Mouse (Mus musculus) fibroblast of lung, adult 2 months (primary cell): ENCODE data around the gene Dnph1.

Experiments used
- DNase-seq: peaks from one replicate; pipeline ENCODE4 v3.0.0-alpha.2; 2011; ENCODE audit warnings: low read depth

Dnph1 gene

DNA sequence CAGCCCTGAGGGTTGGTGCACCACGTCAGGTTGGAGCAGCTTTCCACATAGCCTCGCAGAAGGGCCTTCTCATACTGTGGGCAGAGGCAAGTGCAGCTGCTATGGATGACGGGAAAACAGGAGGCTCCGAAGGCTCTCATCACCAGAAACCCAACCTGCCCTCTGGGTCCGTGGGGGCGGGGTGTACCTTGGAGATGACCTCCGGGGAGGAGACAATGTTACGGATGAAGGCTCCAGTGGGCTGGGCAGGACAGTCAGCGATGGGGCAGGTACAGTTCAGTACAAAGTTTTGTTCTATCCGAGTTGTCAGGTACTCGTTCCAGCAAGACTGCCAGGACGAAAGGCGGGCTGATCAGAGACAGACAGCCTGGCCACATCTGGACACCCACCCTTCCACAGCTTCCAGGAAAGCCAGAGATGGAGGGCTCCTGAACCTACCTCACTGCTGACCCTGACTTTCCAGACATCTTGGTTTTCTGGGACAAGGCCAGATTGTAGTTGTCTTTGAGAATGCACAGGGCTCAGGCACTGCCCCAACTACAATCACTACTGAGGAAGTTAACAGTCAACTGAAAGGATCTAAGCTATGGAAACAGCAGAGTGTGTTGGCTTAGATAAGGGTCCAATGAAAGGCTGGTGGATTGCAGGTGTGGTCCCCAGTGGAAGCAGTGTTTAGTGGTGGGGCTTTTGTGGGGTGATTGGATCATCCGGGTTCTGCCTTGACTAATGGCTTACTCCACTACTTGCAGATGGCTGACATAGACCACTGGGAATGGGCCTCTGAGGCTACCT, 7.5 kb downstream of the Dnph1 start:
- no peak for DNase-seq

DNA sequence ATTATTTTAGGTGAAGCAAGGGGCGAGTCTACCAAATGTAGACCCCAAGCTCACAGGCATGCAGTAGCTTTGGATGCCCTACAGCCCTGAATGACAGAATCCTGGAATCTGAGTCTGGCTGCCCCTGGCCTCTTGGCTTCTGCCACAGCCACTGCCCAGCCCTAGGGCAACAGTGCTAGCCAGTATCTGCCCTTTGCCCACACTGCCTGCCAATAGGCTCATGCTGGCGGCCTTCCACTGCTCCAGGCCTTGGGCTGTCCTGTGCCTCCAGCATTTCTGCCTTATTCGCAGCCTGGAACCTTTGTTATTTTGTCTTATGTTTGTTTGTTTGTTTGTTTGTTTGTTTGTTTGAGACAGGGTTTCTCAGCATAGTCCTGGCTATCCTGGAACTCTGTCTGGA, 9.1 kb downstream of the Dnph1 start:
- no peak for DNase-seq

DNA sequence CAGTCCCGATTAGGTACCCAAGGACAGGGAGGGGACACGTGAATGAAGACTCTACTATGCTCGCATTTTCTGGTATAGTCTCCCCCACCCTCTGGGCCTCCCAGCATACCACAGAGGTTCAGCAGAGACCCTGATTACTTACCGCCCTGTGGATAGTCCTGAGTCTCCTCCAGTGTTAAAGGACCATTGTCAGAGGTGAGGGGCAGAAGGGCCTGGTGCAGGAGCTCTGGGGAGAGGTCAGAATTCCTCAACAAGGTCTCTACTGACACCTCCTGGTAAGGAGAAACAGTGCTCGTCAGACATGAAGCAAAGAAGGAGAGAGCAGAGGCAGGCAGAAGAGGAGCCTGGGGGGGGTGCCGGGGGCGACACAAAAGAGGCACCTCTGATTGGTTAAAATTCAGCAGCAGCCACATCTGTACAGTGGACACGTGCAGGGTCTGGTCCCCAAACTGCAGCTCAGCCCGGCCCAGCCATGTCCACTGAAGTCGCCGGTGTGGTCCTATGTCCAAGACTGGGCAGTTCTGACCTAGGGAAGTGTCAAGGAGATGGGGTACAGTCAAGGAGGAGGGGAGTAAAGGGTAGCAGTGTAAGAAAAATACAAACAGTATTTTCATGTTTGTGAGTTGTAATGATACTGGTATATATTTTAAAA, 14.7 kb downstream of the Dnph1 start:
- no peak for DNase-seq

DNA sequence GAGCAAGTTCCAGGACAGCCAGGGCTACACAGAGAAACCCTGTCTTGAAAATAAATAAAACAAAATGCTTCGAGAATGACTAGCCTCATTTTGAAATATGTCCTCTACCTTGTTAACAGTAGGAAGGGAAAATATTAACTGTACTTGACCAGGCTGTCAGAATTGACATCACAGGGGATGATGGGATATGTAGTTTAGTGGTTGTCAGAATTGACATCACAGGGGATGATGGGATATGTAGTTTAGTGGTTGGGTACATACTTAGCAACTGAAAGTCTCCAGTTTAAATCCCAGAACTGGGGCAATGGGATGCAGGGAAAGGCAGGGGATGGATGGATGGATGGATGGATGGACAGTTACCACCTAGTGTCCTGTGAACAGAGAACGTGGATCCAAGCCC, 16.8 kb downstream of the Dnph1 start:
- no peak for DNase-seq

DNA sequence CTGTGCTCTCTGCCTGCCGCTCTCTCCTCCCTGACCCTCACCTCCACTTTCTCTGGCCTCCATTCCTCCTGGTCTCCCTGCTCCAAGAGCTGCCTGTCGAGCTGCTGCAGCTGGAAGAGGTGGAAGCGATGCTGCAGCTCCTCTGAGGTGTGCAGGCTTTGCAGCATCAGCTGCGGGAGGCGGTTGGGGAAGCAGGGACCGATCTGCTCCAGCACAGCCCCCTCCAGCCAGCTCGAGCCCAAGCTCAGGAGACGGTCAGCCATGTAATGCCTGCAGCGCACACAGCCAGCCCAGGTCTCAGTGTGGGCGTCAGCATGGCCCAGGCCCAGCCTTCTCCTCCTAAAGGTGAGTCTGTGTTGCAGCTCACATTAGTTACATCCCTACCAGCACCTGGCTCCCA, 23.5 kb downstream of the Dnph1 start:
- no peak for DNase-seq

DNA sequence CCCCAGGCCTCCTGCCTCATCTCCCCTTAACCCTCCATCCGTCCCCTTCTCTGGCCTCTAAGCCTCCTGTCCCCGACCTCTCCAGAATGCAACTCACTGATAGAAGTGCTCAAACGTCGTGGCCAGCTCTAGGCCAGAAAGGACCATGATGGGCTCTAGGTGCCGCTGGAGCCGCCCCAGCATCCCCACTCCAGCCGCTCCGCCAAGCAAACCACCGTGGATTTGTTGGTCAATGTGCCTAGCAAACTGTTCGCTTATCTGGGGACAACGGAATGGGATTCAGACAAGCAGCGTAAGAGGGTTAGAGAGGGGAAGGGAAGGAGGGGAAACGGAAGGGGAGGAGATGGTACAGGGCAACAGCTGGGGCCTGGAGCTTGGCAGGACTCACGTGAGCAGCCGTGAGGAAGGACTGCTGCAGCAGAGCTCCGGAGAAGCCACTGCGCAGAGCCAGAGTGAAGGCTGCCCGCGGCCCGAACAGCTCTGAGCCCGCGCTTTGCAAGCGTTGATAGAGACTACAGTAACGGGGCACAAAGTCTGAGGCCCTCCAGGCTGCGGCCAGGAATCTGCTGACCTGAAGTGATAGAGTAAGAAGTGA, 24.0 kb downstream of the Dnph1 start:
- no peak for DNase-seq

DNA sequence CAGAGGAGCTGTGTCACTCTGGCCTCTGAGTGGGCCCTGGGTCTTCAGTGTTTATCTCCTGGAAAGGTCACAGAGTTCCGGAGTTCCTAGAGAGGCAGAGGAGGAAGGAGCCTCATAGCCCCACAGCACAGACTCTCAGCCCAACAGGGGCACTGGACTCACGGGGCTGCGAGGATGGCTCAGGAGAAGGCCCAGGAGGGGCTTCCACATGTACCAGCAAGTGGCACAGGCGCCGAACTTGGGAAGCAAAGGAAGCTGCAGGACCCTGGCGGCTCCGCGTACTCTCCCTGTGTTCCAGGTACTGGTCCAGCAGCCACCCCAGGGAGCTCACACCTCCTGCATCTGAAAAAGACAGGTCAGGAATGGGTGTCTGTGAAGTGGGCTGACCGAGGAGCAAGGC, 24.7 kb downstream of the Dnph1 start:
- DNase-seq, result no peak

DNA sequence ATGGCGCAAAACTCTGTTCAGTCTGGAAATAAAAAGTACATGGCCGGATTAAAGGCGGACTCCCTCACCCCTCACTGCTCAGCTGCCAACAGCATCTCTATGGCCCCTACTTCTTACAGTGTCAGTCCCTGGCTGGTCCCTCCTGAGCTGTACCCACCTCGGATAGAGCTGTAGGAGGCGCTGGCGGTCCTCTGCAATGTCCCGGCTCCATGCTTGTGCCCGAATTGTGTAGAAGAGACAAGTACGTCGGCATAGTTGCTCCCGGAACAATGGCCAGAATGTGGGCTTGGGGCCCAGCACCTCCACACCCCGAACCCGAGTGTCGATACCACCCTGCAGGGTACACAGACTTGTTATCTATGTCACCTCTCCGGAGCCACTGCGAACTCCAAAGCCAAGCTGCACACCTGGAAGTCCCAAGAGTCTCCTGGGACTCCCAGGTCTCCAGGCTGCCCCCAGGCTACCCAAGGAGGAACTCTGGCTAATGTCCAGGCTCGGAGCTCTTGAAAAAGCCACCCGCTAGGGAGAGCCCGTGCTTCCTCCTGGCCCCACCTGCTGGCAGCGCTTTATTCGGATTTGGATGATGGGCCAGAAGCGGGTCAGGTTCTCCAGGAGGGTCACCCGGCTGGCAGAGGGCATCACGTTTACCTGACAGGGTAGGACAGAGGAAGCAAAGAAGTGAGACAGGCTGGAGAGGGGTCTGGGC, 25.6 kb downstream of the Dnph1 start:
- DNase-seq, result no peak

DNA sequence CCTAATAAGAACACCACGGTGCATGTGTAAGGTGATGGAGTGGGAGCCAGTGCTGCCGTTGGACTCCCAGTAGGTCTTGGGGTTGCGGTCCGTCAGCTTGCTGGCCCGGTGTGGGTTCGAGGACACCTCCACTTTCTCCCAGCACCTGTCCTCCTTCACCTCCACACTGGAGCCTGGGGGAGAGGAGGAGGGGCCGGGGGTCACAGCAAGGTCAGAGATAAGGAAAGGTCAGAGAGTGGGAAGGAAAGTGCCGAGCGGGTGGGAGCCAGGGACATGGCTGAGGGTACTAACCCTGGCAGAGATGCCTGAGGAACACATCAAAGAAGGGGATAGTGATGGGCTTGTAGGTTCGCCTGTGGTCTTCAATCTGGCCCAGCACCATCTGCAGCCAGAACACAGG, 28.6 kb downstream of the Dnph1 start:
- no peak for DNase-seq

DNA sequence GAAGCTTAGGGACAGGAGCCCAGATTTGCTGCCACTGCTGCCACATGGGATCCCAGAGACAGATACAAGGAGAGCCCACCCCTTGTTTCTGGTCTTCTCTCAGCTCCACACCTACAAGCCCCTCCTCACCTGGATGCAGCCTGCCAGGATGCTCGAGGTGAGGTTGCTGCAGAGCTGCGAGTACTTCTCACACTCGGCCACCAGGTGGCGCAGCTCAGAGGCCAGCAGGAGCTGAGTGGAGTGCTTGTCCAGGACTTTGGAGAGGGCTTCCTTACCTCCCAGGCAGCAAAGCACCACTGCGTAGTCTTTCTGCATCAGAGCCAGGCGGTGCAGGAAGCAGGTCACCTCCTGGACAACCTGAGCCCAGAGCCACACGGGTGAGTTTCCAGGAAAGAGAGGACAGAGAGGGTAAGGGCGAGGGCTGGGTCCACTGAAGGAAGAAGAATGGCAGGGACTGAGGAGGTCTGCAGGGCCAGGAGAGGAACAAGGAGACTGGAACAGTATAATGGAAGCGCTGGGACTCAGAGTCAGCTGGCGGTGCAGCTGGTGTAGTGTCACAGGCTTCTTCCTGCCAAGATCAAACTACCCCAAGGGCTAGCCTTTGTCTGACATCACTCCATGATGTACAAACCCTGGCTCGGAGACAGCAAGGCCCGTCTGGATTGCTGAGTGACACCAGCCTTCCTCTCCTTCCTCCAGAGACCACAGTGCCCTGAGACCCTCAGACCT, 29.2 kb downstream of the Dnph1 start:
- peak; percentile 19 for DNase-seq

DNA sequence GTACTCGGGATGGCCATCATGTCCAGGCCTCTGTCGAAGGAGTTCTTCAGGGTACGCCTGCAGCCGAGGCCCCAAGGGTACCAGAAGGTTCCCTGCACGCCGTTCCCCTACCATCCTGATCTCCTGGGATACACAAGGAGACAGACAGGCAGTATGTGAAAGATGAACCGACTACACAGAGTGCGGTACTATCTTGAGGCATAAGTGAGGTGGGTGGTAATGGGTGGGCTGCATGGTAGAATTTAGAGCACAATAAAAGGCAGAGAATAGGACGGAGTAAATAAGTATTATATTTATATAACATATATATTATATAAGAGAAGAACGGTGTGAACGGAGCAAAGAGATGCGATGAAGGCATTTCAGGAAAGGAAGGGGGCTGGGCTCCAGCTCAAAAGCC, 47.1 kb downstream of the Dnph1 start:
- no peak for DNase-seq

DNA sequence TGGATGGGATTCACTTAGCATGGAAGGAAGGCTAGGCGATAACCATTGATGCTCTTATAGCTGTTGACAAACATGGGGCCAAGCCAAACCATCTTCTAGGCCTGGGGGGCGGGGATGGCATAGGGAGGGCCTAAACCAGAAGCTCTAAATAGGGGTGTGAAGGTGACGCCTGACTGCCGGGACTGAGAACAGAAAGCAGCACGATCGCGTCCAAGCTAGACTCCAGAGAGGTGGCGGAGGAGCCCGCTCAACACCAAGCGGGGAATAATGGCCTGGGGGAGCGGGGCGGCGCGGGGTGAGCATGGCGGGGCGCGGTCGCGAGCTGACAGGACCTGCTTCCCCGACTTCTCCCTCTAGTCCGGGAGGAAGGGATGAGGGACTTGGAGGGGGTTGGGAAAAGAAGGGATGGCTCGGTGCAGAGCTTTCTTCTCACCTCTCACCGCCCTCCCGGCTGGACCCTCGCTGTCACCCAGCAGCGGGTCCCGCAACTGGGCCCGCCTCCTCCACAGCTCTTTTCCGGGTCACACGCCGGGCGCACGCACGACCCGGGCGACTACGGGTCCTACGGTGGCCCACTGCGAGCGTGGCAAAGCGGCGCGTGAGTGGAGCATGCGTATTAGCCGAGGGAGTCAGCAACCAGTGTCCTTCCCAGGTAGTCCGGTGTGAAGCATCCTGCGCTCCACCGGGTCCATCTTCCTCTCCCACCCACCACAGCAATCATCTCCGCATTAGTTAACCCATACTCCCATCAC, 49.5 kb downstream of the Dnph1 start, which contains the start of gene Cul9:
Gene Cul9 (minus strand): TSS at position 576 of the 752 bp plus-strand sequence.
- DNase-seq, result no peak

DNA sequence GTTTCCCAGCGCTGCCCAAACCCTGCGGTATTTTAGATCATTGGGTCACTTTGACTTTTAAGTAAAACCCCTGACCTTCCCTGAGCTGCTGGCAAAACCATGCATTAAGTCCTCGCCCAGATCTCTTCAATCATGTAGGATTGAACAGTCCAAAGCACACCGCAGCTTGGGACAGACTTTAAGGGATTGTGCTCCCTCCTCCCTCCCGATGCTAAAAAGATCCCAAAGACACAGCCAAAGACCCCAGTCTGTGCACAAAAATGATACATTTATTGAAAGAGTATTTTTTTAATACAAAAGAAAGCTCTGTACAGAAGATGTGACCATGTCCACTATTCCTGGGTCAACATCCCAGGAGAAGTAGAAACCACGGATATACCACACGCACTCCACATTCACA, 50.1 kb downstream of the Dnph1 start:
- no peak for DNase-seq

DNA sequence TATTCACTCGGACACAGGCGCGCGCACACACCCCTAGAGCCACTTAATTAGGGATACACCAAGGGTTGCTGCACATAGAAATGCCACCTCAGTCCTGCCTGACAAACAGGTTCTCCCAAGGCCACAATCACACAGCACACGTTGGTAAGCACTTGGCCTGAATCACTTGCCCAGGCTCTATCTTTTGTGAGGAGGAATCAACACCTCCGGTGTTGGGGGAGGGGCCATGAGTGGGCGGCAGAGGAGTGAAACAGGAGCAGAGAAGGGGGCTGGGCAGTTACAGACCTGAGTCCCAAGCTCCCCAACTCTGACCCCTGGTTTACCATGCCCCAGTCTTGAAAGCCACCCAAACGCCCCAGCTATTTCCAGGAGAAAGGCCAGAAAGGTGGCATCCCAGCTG, 50.5 kb downstream of the Dnph1 start:
- no peak for DNase-seq

DNA sequence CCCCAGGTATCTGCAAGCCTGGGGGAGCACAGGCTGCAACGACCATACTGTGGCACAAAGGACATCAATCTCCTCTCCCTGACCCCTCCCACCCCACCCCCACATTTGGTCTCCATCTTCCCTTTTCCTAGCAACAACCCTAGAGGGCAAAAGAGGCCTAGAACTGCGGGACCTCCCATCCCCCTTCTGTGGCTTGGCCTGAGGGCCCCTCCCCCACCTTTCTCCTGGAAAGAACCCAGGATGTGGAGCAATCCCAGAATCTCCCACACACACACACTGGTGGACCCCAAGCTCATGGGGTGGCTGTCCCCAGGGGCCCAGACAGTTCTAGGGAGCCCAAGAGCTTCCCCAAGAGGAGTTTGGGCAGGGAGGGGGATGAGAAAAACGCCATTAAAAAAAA, 51.4 kb downstream of the Dnph1 start:
- DNase-seq, result no peak

DNA sequence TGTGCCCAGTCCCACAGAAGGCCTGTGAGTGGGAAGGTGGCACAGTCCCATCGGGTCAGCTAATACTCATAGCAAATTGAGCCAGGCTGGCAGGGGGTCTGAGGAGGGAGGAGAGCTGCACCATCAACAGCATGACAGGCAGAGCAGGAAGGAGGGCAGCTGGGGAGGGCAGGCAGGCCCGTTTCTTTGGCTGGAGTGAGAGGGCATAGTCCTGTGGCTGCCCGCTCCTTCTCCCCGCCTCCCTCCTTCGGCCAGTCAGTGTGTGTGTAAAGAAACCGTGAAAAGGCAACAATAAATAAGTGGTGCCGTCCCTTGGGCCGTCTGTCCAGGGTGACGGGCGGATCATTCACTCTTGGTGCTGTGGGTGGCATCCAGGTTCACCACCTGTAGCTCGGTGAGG, 52.2 kb downstream of the Dnph1 start:
- no peak for DNase-seq

DNA sequence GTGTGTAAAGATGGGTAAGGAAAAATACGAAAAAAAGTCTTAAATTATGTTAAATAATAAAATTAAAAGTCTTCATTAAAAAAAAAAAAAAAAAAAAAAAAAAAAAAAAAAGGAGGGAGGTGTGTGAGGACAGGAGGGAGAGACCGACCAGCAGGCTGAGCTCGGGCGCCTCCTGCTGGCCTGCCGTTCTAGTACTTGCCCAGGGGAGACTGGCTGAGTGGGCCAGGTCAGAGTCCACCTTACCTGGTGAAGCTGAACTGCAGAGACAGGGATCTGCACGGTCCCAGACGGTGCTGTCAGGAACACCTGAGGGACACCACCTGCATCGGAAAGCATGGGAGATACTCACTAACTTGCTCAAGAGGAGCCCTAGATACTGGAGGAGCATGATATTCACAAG, 52.7 kb downstream of the Dnph1 start:
- DNase-seq, result no peak
